Mouse (Mus musculus): ENCODE measurements around the gene Pltp. TPM values are rescaled to one million over a fixed set of nuclear protein-coding genes. Genes with fewer than 3 reads are reported as not detected.

Gene Pltp
- polyA plus RNA-seq, 1 experiment from 2014 or later: 22.9 TPM

DNA sequence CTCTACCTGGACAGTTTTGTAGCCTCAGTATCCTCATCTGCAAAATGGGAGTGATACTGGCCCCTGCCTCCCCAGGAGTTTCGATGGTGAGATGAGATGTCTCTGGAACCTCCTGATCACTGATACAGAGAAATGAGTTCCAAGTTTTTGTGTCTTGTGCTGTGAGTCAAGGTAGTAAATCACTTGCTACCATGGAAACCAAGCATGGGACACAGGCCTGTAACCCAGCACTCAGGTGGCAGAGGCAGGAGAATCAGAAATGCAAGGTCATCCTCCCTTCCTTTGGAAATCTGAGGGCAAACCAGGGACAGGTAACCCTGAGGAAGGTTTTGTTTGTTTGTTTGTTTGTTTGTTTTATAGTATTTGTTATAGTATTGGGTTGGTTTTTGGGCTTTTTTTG lies 28.4 kb downstream of the Pltp start:
- no peak overlapping the region for H3K4me3 ChIP-seq (ENCODE audit: low read depth, low read length)
- DNase-seq (ENCODE audit: low spot score): no peak
- WGBS: 97% methylated on average over 1 of the region's 1 CpGs

DNA sequence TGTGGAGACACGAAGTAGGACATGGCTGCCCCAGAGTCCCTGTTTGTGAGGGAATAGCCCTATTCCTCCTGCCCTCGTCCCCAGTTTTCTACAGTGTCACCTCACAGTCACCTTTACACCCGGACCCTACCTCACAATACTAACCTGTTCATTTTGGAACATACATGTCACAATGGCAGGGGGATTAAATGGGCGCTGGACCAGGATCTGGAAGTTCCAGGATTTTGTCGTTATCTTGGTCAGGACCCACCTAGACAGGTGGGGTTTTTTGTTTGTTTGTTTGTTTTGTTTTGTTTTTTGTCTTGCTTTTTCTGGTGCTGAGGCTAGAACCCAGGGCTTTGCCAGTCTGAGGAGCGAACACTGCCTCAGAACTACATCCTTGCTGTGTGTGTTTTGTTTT lies 29.1 kb downstream of the Pltp start, which contains the start of gene Spata25:
Spata25 (minus strand) TSS at position 101 of the 400 bp plus-strand sequence.
- Histone ChIP-seq H3K9me3 (ENCODE audit: control insufficient read depth, low read length) (no peaks in the 10 kb centered on the region), H3K4me3 (ENCODE audit: low read depth, low read length) (no peak within 1 kb of the TSS), H3K27ac (replicated peaks; ENCODE audit: low read depth, low read length) (no peak within 1 kb of the TSS), H3K9ac (ENCODE audit: low read length) (no peak within 1 kb of the TSS), H3K4me2 (ENCODE audit: low read depth, severe bottlenecking) (no peak within 1 kb of the TSS), H3K36me3 (ENCODE audit: control insufficient read depth, insufficient read depth, low read length) (peaks cover 14% of the 10 kb centered on the region; the same call in 1 of the 2 replicates), H3K27me3 (ENCODE audit: control insufficient read depth, insufficient read depth, low read length) (no peaks in the 10 kb centered on the region), H3K4me1 (ENCODE audit: control insufficient read depth, insufficient read depth, low read length) (0 out of 2 replicates have a peak, but pooled peaks cover 2% of the 10 kb centered on the region)
- ATAC-seq (ENCODE audit: insufficient number of reproducible peaks, low FRiP score, low TSS enrichment, low read depth) (no peak), DNase-seq (ENCODE audit: low spot score) (no peak)
- WGBS: 86% methylated on average over 6 of the region's 6 CpGs

More for the DNA sequence above, 28.4 kb downstream of the Pltp start:
- no peak for ATAC-seq (ENCODE audit: insufficient number of reproducible peaks, low FRiP score, low TSS enrichment, low read depth)
- Histone ChIP-seq H3K27me3 (ENCODE audit: control insufficient read depth, insufficient read depth, low read length) (no peaks in the 10 kb centered on the region), H3K4me2 (ENCODE audit: low read depth, severe bottlenecking) (no peak overlapping the region), H3K4me1 (ENCODE audit: control insufficient read depth, insufficient read depth, low read length) (peaks cover 2% of the 10 kb centered on the region), H3K9me3 (ENCODE audit: control insufficient read depth, low read length) (no peaks in the 10 kb centered on the region), H3K9ac (ENCODE audit: low read length) (no peak overlapping the region), H3K36me3 (ENCODE audit: control insufficient read depth, insufficient read depth, low read length) (peaks cover 14% of the 10 kb centered on the region; the same call in 1 of the 2 replicates), H3K27ac (replicated peaks; ENCODE audit: low read depth, low read length) (no peak overlapping the region)

DNA sequence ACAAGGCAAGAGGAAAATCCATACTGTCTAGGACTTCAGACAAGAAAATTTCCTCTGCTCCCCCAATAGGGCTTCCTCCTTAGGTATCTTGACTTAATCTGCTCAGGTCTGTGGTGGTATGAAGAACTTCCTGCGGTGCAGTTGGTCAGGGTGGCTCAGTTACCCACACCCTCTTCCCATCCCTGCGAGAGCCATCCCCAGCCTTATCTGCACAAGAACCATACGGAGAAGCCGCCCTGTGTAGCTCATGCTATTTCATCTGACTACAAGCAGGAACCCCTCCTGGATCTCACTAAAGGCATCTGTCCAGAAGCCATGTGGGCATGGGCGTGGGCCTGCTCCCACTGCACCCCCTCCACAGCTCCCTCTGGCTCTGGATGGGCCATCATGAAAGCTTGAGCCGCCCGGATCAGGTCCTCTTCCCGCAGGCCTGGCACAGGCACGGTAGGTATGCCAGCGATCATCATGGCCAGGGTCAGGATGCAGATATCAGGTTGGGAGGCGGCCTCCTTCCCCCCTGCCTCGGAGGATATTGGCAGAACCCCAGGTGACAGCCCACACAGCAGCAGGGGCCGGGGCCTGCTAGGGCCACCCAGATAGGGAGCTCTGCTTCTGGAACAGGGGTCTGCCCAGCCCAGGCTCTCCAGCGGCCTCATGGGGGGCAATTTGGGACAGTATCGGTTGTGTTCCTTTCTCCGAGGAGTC lies 30.2 kb downstream of the Pltp start:
- Histone ChIP-seq H3K4me1 (ENCODE audit: control insufficient read depth, insufficient read depth, low read length) (0 out of 2 replicates have a peak, but pooled peaks cover 2% of the 10 kb centered on the region), H3K27me3 (ENCODE audit: control insufficient read depth, insufficient read depth, low read length) (no peaks in the 10 kb centered on the region), H3K9me3 (ENCODE audit: control insufficient read depth, low read length) (no peaks in the 10 kb centered on the region), H3K27ac (replicated peaks; ENCODE audit: low read depth, low read length) (no peak overlapping the region), H3K4me3 (ENCODE audit: low read depth, low read length) (no peak overlapping the region), H3K9ac (ENCODE audit: low read length) (no peak overlapping the region), H3K4me2 (ENCODE audit: low read depth, severe bottlenecking) (no peak overlapping the region), H3K36me3 (ENCODE audit: control insufficient read depth, insufficient read depth, low read length) (peaks cover 14% of the 10 kb centered on the region; the same call in 1 of the 2 replicates)
- ATAC-seq (ENCODE audit: insufficient number of reproducible peaks, low FRiP score, low TSS enrichment, low read depth) (no peak), DNase-seq (ENCODE audit: low spot score) (no peak)
- WGBS: 92% methylated on average over 16 of the region's 16 CpGs

DNA sequence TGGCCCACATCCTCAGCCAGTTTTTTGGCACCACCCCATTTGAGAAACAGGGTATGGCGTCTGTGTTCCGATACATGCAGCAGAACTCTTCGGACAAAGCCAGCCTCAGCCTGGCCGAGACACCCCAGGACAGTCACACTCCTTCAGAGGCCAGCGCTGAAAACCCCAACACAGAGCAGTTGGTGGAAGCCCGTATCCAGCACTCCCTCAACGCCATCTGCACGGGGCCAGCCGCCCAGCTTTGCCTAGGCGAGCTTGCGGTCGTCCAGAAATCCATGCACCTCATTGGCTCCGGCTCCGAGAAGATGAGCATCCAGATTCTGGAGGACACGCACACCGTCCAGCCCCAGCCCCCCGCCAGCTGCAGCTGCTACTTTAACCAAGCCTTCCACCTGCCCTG lies 32.0 kb downstream of the Pltp start:
- no peak overlapping the region for H3K4me2 ChIP-seq (ENCODE audit: low read depth, severe bottlenecking)
- H3K9ac ChIP-seq (ENCODE audit: low read length): no peak overlapping the region
- WGBS: 94% methylated on average over 17 of the region's 17 CpGs
- H3K4me3 ChIP-seq (ENCODE audit: low read depth, low read length): no peak overlapping the region
- ATAC-seq (ENCODE audit: insufficient number of reproducible peaks, low FRiP score, low TSS enrichment, low read depth): no peak
- peaks cover 15% of the 10 kb centered on the region; the same call in 1 of the 2 replicates for H3K36me3 ChIP-seq (ENCODE audit: control insufficient read depth, insufficient read depth, low read length)
- H3K27ac ChIP-seq (replicated peaks; ENCODE audit: low read depth, low read length): no peak overlapping the region
- H3K4me1 ChIP-seq (ENCODE audit: control insufficient read depth, insufficient read depth, low read length): 0 out of 2 replicates have a peak, but pooled peaks cover 2% of the 10 kb centered on the region
- no peak for DNase-seq (ENCODE audit: low spot score)
- no peaks in the 10 kb centered on the region for H3K27me3 ChIP-seq (ENCODE audit: control insufficient read depth, insufficient read depth, low read length)
- no peaks in the 10 kb centered on the region for H3K9me3 ChIP-seq (ENCODE audit: control insufficient read depth, low read length)

DNA sequence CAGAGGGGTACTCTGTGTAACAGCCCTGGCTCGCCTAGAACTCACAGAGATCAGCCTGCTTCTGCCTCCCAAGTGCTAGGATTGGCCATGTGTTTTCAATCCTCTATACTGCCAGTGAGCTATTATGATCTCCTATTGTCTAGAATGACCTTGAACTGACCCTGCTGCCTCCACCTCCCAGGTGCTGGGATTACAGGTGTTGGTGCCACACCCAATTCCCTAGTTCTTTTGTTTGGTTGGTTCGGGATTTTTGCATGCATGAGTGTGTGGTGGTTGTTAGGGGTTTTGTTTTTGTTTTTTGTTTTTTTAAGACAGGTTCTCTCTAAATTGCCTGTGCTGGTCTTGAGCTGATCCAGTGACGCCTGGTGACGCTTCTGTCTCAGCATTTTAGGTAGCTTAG lies 33.5 kb downstream of the Pltp start:
- H3K4me2 ChIP-seq (ENCODE audit: low read depth, severe bottlenecking): no peak overlapping the region
- ATAC-seq (ENCODE audit: insufficient number of reproducible peaks, low FRiP score, low TSS enrichment, low read depth) (no peak), DNase-seq (ENCODE audit: low spot score) (no peak)
- H3K27ac ChIP-seq (replicated peaks; ENCODE audit: low read depth, low read length): no peak overlapping the region
- WGBS: 96% methylated on average over 4 of the region's 4 CpGs
- H3K9ac ChIP-seq (ENCODE audit: low read length): no peak overlapping the region
- H3K4me1 ChIP-seq (ENCODE audit: control insufficient read depth, insufficient read depth, low read length): 0 out of 2 replicates have a peak, but pooled peaks cover 2% of the 10 kb centered on the region
- H3K9me3 ChIP-seq (ENCODE audit: control insufficient read depth, low read length): no peaks in the 10 kb centered on the region
- H3K27me3 ChIP-seq (ENCODE audit: control insufficient read depth, insufficient read depth, low read length): no peaks in the 10 kb centered on the region
- H3K36me3 ChIP-seq (ENCODE audit: control insufficient read depth, insufficient read depth, low read length): peaks cover 18% of the 10 kb centered on the region; the same call in 1 of the 2 replicates
- no peak overlapping the region for H3K4me3 ChIP-seq (ENCODE audit: low read depth, low read length)

DNA sequence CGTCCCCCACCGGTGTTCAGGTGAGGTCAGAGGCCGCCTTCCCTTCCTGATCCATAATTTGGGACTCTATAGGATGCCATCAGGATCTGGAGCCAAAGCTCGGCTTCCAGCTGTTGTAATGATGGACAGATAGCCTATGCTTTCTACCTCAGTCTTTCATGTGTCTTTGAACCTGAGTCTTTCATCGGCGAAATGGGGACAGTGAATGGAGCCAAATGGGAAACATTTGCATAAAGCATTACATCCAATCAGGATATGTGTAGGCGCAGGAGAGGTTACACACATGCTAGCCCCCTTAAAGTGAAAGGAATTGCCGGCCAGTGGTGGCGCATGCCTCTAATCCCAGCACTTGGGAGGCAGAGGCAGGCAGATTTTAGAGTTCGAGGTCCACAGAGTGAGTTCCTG lies 34.3 kb downstream of the Pltp start:
- WGBS: 3% methylated on average over 10 of the region's 10 CpGs
- ATAC-seq (ENCODE audit: insufficient number of reproducible peaks, low FRiP score, low TSS enrichment, low read depth): peak; percentile 56

DNA sequence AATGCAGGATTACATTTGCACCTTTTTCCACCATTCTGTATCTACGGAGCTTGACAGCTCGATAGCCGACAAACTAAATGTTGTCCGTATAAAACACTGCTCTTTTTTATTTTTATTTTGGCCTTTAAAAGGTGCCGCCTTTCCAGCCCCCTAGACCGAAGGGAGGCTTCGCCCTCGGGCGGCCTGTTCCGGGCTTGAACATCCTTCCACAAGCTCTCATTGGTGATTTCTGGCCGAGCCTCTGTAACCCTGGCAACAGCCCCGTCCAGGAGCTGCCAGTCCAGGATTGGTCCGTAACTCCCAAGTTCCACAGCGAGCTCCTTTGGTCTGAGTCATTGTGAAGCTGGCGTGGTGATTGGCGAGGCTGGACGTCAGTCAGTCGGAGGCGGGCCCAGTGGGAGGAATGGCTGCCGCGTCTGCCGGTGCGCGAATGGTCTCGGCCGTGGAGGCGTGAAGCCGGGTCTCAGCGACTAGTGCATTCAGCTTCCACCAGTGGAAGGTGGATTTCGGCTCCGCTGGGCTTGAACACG lies 34.8 kb downstream of the Pltp start, which contains the start of gene Zswim1:
Zswim1 (plus strand) TSS at position 51 of the 530 bp plus-strand sequence.
- DNase-seq (ENCODE audit: low spot score) (peak; percentile 100), ATAC-seq (ENCODE audit: insufficient number of reproducible peaks, low FRiP score, low TSS enrichment, low read depth) (peak; percentile 100)
- Histone ChIP-seq H3K27ac (replicated peaks; ENCODE audit: low read depth, low read length) (0 out of 2 replicates have a peak within 1 kb of the TSS, but pooled peaks have one; percentile 23), H3K27me3 (ENCODE audit: control insufficient read depth, insufficient read depth, low read length) (no peaks in the 10 kb centered on the region), H3K4me1 (ENCODE audit: control insufficient read depth, insufficient read depth, low read length) (0 out of 2 replicates have a peak, but pooled peaks cover 2% of the 10 kb centered on the region), H3K36me3 (ENCODE audit: control insufficient read depth, insufficient read depth, low read length) (peaks cover 16% of the 10 kb centered on the region; the same call in 1 of the 2 replicates), H3K4me2 (ENCODE audit: low read depth, severe bottlenecking) (peak within 1 kb of the TSS; percentile 54), H3K4me3 (ENCODE audit: low read depth, low read length) (peak within 1 kb of the TSS; percentile 64), H3K9me3 (ENCODE audit: control insufficient read depth, low read length) (no peaks in the 10 kb centered on the region), H3K9ac (ENCODE audit: low read length) (peak within 1 kb of the TSS; percentile 60)
- WGBS: 1% methylated on average over 32 of the region's 32 CpGs

More for the DNA sequence above, 34.3 kb downstream of the Pltp start:
- no peaks in the 10 kb centered on the region for H3K27me3 ChIP-seq (ENCODE audit: control insufficient read depth, insufficient read depth, low read length)
- 0 out of 2 replicates have a peak overlapping the region, but pooled peaks have one; percentile 23 for H3K27ac ChIP-seq (replicated peaks; ENCODE audit: low read depth, low read length)
- H3K9me3 ChIP-seq (ENCODE audit: control insufficient read depth, low read length): no peaks in the 10 kb centered on the region
- H3K36me3 ChIP-seq (ENCODE audit: control insufficient read depth, insufficient read depth, low read length): peaks cover 18% of the 10 kb centered on the region; the same call in 1 of the 2 replicates
- peak overlapping the region; percentile 54 for H3K4me2 ChIP-seq (ENCODE audit: low read depth, severe bottlenecking)
- H3K4me1 ChIP-seq (ENCODE audit: control insufficient read depth, insufficient read depth, low read length): 0 out of 2 replicates have a peak, but pooled peaks cover 2% of the 10 kb centered on the region
- H3K4me3 ChIP-seq (ENCODE audit: low read depth, low read length): peak overlapping the region; percentile 64
- H3K9ac ChIP-seq (ENCODE audit: low read length): peak overlapping the region; percentile 60
- DNase-seq (ENCODE audit: low spot score): peak; percentile 55

DNA sequence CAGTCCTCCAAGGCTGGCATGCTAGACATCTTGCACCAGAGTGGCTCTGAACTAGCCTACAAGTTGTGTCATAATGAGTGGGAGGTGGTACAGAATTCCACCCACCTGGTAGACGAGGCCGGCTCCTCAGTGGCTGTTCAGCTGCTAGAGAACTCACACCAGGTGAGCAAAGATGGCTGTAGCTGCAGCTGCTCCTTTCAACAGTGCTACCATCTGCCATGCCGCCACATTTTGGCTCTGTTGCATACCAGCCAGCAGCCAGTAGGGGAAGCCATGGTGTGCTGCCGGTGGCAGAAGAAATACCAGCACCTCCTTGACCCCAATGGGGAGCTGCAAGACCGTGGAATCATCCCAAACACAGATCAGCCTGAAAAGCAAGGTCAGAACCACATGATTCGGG lies 36.5 kb downstream of the Pltp start:
- no peaks in the 10 kb centered on the region for H3K27me3 ChIP-seq (ENCODE audit: control insufficient read depth, insufficient read depth, low read length)
- H3K36me3 ChIP-seq (ENCODE audit: control insufficient read depth, insufficient read depth, low read length): peaks cover 10% of the 10 kb centered on the region; the same call in 1 of the 2 replicates
- no peak overlapping the region for H3K4me2 ChIP-seq (ENCODE audit: low read depth, severe bottlenecking)
- WGBS: 86% methylated on average over 6 of the region's 6 CpGs
- no peak overlapping the region for H3K27ac ChIP-seq (replicated peaks; ENCODE audit: low read depth, low read length)
- 0 out of 2 replicates have a peak, but pooled peaks cover 2% of the 10 kb centered on the region for H3K4me1 ChIP-seq (ENCODE audit: control insufficient read depth, insufficient read depth, low read length)
- no peak for ATAC-seq (ENCODE audit: insufficient number of reproducible peaks, low FRiP score, low TSS enrichment, low read depth)
- H3K9ac ChIP-seq (ENCODE audit: low read length): no peak overlapping the region
- H3K4me3 ChIP-seq (ENCODE audit: low read depth, low read length): no peak overlapping the region
- H3K9me3 ChIP-seq (ENCODE audit: control insufficient read depth, low read length): no peaks in the 10 kb centered on the region
- DNase-seq (ENCODE audit: low spot score): no peak
